Mouse (Mus musculus) forebrain, embryonic 15.5 days (tissue): Measurements from ENCODE around the gene Hspb7. TPM values are rescaled to one million over a fixed set of nuclear protein-coding genes. Genes with fewer than 3 reads are reported as not detected.

Experiments
- ATAC-seq: fragments of 200-750 bp; cut with Nextera tagmentation; replicated peaks from 2 replicates; pipeline ENCODE4 v1.8.0; 2017; ENCODE audit warnings: mild to moderate bottlenecking, moderate TSS enrichment, moderate library complexity
- H3K27ac ChIP-seq: fragments of 300-500 bp; sonication (generic); replicated peaks from 2 replicates; pipeline ENCODE4 v1.5.1; 2015; ENCODE audit warnings: mild to moderate bottlenecking, inconsistent platforms
- H3K27me3 ChIP-seq: fragments of 300-500 bp; sonication (generic); 2 replicates; pipeline ENCODE4 v1.6.1; 2015; ENCODE audit warnings: inconsistent platforms
- H3K36me3 ChIP-seq: fragments of 300-500 bp; sonication (generic); 2 replicates; pipeline ENCODE4 v1.6.1; 2015; ENCODE audit warnings: mild to moderate bottlenecking, inconsistent platforms
- H3K4me1 ChIP-seq: fragments of 300-500 bp; sonication (generic); 2 replicates; pipeline ENCODE4 v1.6.1; 2015; ENCODE audit warnings: inconsistent platforms
- H3K4me2 ChIP-seq: fragments of 300-500 bp; sonication (generic); replicated peaks from 2 replicates; pipeline ENCODE4 v1.6.1; 2015; ENCODE audit warnings: mild to moderate bottlenecking, inconsistent platforms
- H3K4me3 ChIP-seq: fragments of 300-500 bp; sonication (generic); 2 replicates; pipeline ENCODE4 v1.5.1; 2015; ENCODE audit warnings: mild to moderate bottlenecking, inconsistent platforms
- H3K9ac ChIP-seq: fragments of 300-500 bp; sonication (generic); replicated peaks from 2 replicates; pipeline ENCODE4 v1.6.1; 2015; ENCODE audit warnings: mild to moderate bottlenecking, inconsistent platforms
- H3K9me3 ChIP-seq: fragments of 300-500 bp; sonication (generic); 2 replicates; pipeline ENCODE4 v1.6.1; 2016; ENCODE audit warnings: inconsistent platforms
- WGBS: fragments of 180-500 bp; shearing (Covaris S2); methylation state at CpG from one replicate; pipeline ENCODE4 v1.1.7; 2015; ENCODE audit warnings: mixed read lengths; 5-methylcytosine and 5-hydroxymethylcytosine counted together
- polyA plus RNA-seq: library from polyadenylated mRNA; unstranded; fragments of >200 nt; fragmentation: Nextera tagmentation; extraction: Ambion mirVana; gene quantifications from 2 replicates; pipeline ENCODE4 v1.2.1, GENCODE M21; 2015

The Hspb7 gene
- polyA plus RNA-seq, 1 experiment from 2014 or later, result not detected

- H3K4me1 ChIP-seq, result no peaks in the 10 kb centered on the region
- no peaks in the 10 kb centered on the region for H3K27me3 ChIP-seq
- no peak within 1 kb of the TSS for H3K4me3 ChIP-seq
- H3K9me3 ChIP-seq, result no peaks in the 10 kb centered on the region
- H3K27ac ChIP-seq, result no peak within 1 kb of the TSS
- no peak for ATAC-seq
- WGBS, result 65% methylated on average over 12 of the region's 12 CpGs
- no peak within 1 kb of the TSS for H3K4me2 ChIP-seq
- no peaks in the 10 kb centered on the region for H3K36me3 ChIP-seq
- no peak within 1 kb of the TSS for H3K9ac ChIP-seq
Measured at GRCm38 (mm10) chr4:141398545-141398944, 22.0 kb upstream of the Hspb7 start, which contains the start of gene Clcnka. Gene Clcnka, minus strand, starts transcription at chr4:141398724.

- no peak overlapping the region for H3K27ac ChIP-seq
- 85% methylated on average over 15 of the region's 15 CpGs for WGBS
- no peak overlapping the region for H3K9ac ChIP-seq
- no peak overlapping the region for H3K4me3 ChIP-seq
- no peak for ATAC-seq
- no peaks in the 10 kb centered on the region for H3K36me3 ChIP-seq
- H3K9me3 ChIP-seq, result no peaks in the 10 kb centered on the region
- no peaks in the 10 kb centered on the region for H3K4me1 ChIP-seq
- H3K27me3 ChIP-seq, result no peaks in the 10 kb centered on the region
- no peak overlapping the region for H3K4me2 ChIP-seq
Measured at GRCm38 (mm10) chr4:141400171-141400570, 20.4 kb upstream of the Hspb7 start.

- Histone ChIP-seq H3K9me3 (no peaks in the 10 kb centered on the region), H3K36me3 (no peaks in the 10 kb centered on the region), H3K4me2 (peak overlapping the region; percentile 24), H3K4me1 (no peaks in the 10 kb centered on the region), H3K27ac (no peak overlapping the region), H3K9ac (0 out of 2 replicates have a peak overlapping the region, but pooled peaks have one; percentile 10), H3K4me3 (no peak overlapping the region), H3K27me3 (no peaks in the 10 kb centered on the region)
- peak; percentile 80 for ATAC-seq
- WGBS, result 16% methylated on average over 15 of the region's 15 CpGs
Measured at GRCm38 (mm10) chr4:141404518-141405313, 15.9 kb upstream of the Hspb7 start.

- 85% methylated on average over 3 of the region's 3 CpGs for WGBS
- ATAC-seq, result no peak
- Histone ChIP-seq H3K9me3 (no peaks in the 10 kb centered on the region), H3K4me3 (no peak overlapping the region), H3K36me3 (no peaks in the 10 kb centered on the region), H3K4me1 (no peaks in the 10 kb centered on the region), H3K27me3 (0 out of 2 replicates have a peak, but pooled peaks cover 1% of the 10 kb centered on the region), H3K9ac (no peak overlapping the region), H3K4me2 (no peak overlapping the region), H3K27ac (no peak overlapping the region)
Measured at GRCm38 (mm10) chr4:141405314-141405622, 15.3 kb upstream of the Hspb7 start.

GRCm38 (mm10) chr4:141406516-141407299 is 13.9 kb upstream of the Hspb7 start:
- Histone ChIP-seq H3K4me1 (no peaks in the 10 kb centered on the region), H3K4me3 (no peak overlapping the region), H3K9ac (no peak overlapping the region), H3K27ac (no peak overlapping the region), H3K36me3 (no peaks in the 10 kb centered on the region), H3K4me2 (no peak overlapping the region), H3K27me3 (0 out of 2 replicates have a peak, but pooled peaks cover 4% of the 10 kb centered on the region), H3K9me3 (no peaks in the 10 kb centered on the region)
- 47% methylated on average over 13 of the region's 14 CpGs for WGBS
- no peak for ATAC-seq

GRCm38 (mm10) chr4:141408577-141408976 is 12.0 kb upstream of the Hspb7 start:
- Histone ChIP-seq H3K27me3 (0 out of 2 replicates have a peak, but pooled peaks cover 4% of the 10 kb centered on the region), H3K4me3 (no peak overlapping the region), H3K4me2 (no peak overlapping the region), H3K4me1 (no peaks in the 10 kb centered on the region), H3K9ac (no peak overlapping the region), H3K27ac (no peak overlapping the region), H3K36me3 (no peaks in the 10 kb centered on the region), H3K9me3 (no peaks in the 10 kb centered on the region)
- no peak for ATAC-seq
- 90% methylated on average over 3 of the region's 3 CpGs for WGBS

- H3K4me2 ChIP-seq, result no peak overlapping the region
- H3K4me1 ChIP-seq, result no peaks in the 10 kb centered on the region
- H3K9ac ChIP-seq, result no peak overlapping the region
- H3K9me3 ChIP-seq, result no peaks in the 10 kb centered on the region
- no peaks in the 10 kb centered on the region for H3K36me3 ChIP-seq
- no peak overlapping the region for H3K27ac ChIP-seq
- 14% methylated on average over 22 of the region's 22 CpGs for WGBS
- H3K4me3 ChIP-seq, result no peak overlapping the region
- ATAC-seq, result no peak
- H3K27me3 ChIP-seq, result 0 out of 2 replicates have a peak, but pooled peaks cover 4% of the 10 kb centered on the region
Measured at GRCm38 (mm10) chr4:141411430-141411992, 9.1 kb upstream of the Hspb7 start.

- no peaks in the 10 kb centered on the region for H3K4me1 ChIP-seq
- H3K27ac ChIP-seq, result no peak within 1 kb of the TSS
- H3K27me3 ChIP-seq, result no peaks in the 10 kb centered on the region
- no peak within 1 kb of the TSS for H3K4me3 ChIP-seq
- ATAC-seq, result no peak
- H3K4me2 ChIP-seq, result no peak within 1 kb of the TSS
- 66% methylated on average over 7 of the region's 7 CpGs for WGBS
- no peak within 1 kb of the TSS for H3K9ac ChIP-seq
- no peaks in the 10 kb centered on the region for H3K36me3 ChIP-seq
- H3K9me3 ChIP-seq, result no peaks in the 10 kb centered on the region
Measured at GRCm38 (mm10) chr4:141415924-141416323, 4.7 kb upstream of the Hspb7 start, which contains the start of gene Clcnkb. Gene Clcnkb, minus strand, starts transcription at chr4:141416014.

- H3K36me3 ChIP-seq, result no peaks in the 10 kb centered on the region
- no peak overlapping the region for H3K27ac ChIP-seq
- WGBS, result 73% methylated on average over 27 of the region's 27 CpGs
- ATAC-seq, result no peak
- no peak overlapping the region for H3K9ac ChIP-seq
- H3K4me2 ChIP-seq, result no peak overlapping the region
- H3K27me3 ChIP-seq, result no peaks in the 10 kb centered on the region; the same call in 1 of the 2 replicates
- no peak overlapping the region for H3K4me3 ChIP-seq
- H3K4me1 ChIP-seq, result no peaks in the 10 kb centered on the region
- H3K9me3 ChIP-seq, result no peaks in the 10 kb centered on the region
Measured at GRCm38 (mm10) chr4:141419398-141420191, 984 bp upstream of the Hspb7 start.

- Histone ChIP-seq H3K4me3 (no peak overlapping the region), H3K4me1 (peaks cover 8% of the 10 kb centered on the region), H3K36me3 (no peaks in the 10 kb centered on the region), H3K9me3 (no peaks in the 10 kb centered on the region), H3K9ac (no peak overlapping the region), H3K27me3 (no peaks in the 10 kb centered on the region; the same call in 1 of the 2 replicates), H3K27ac (no peak overlapping the region), H3K4me2 (no peak overlapping the region)
- WGBS, result 61% methylated on average over 9 of the region's 9 CpGs
- ATAC-seq, result no peak
Measured at GRCm38 (mm10) chr4:141420886-141421285, 307 bp downstream of the Hspb7 start.

GRCm38 (mm10) chr4:141421423-141421822 is 844 bp downstream of the Hspb7 start:
- H3K4me1 ChIP-seq, result peaks cover 10% of the 10 kb centered on the region
- WGBS, result 71% methylated on average over 14 of the region's 14 CpGs

More at GRCm38 (mm10) chr4:141421423-141421822, 844 bp downstream of the Hspb7 start:
- H3K9ac ChIP-seq, result no peak overlapping the region
- no peak overlapping the region for H3K27ac ChIP-seq
- H3K4me3 ChIP-seq, result no peak overlapping the region
- H3K36me3 ChIP-seq, result no peaks in the 10 kb centered on the region
- H3K9me3 ChIP-seq, result no peaks in the 10 kb centered on the region
- ATAC-seq, result no peak
- H3K27me3 ChIP-seq, result no peaks in the 10 kb centered on the region; the same call in 1 of the 2 replicates
- H3K4me2 ChIP-seq, result no peak overlapping the region
